Mouse (Mus musculus) mature B cell (primary cell): ENCODE measurements around the gene Foxi2.

Experiments
- in situ Hi-C: fragments of 300-500 bp; cut with MboI; formaldehyde crosslinking; loops from 2 replicates; pipeline ENCODE4 v1.14.3; 2019

Gene Foxi2

GRCm38 (mm10) chr7:135410237-135410965 is at the start of gene Foxi2:
Gene Foxi2 (plus strand): TSS chr7:135410308.
- in situ Hi-C loops = no loop called here

GRCm38 (mm10) chr7:135364606-135365005 is 45.5 kb upstream of the Foxi2 start:
- in situ Hi-C loops = no loop called here

GRCm38 (mm10) chr7:135376048-135376447 is 34.1 kb upstream of the Foxi2 start:
- in situ Hi-C loops = no loop called here

GRCm38 (mm10) chr7:135376932-135377331 is 33.2 kb upstream of the Foxi2 start:
- in situ Hi-C loops = no loop called here

GRCm38 (mm10) chr7:135378331-135378730 is 31.8 kb upstream of the Foxi2 start:
- in situ Hi-C loops = no loop called here

- in situ Hi-C loops = no loop called here
Observed at GRCm38 (mm10) chr7:135389039-135389438, 21.1 kb upstream of the Foxi2 start.

GRCm38 (mm10) chr7:135392949-135393542 is 17.1 kb upstream of the Foxi2 start:
- in situ Hi-C loops = no loop called here

- in situ Hi-C loops = no loop called here
Observed at GRCm38 (mm10) chr7:135394436-135394835, 15.7 kb upstream of the Foxi2 start.

GRCm38 (mm10) chr7:135395242-135395641 is 14.9 kb upstream of the Foxi2 start:
- in situ Hi-C loops = no loop called here

GRCm38 (mm10) chr7:135397096-135397495 is 13.0 kb upstream of the Foxi2 start:
- in situ Hi-C loops = no loop called here

- in situ Hi-C loops = no loop called here
Observed at GRCm38 (mm10) chr7:135397874-135398273, 12.2 kb upstream of the Foxi2 start.

GRCm38 (mm10) chr7:135403416-135403815 is 6.7 kb upstream of the Foxi2 start:
- in situ Hi-C loops = no loop called here

GRCm38 (mm10) chr7:135406761-135407160 is 3.3 kb upstream of the Foxi2 start:
- in situ Hi-C loops = no loop called here

- in situ Hi-C loops = no loop called here
Observed at GRCm38 (mm10) chr7:135408501-135408900, 1.6 kb upstream of the Foxi2 start.

GRCm38 (mm10) chr7:135412357-135412756 is 2.2 kb downstream of the Foxi2 start:
- in situ Hi-C loops = no loop called here

GRCm38 (mm10) chr7:135428840-135429239 is 18.7 kb downstream of the Foxi2 start:
- in situ Hi-C loops = no loop called here

- in situ Hi-C loops = no loop called here
Observed at GRCm38 (mm10) chr7:135430903-135431302, 20.8 kb downstream of the Foxi2 start.

GRCm38 (mm10) chr7:135443903-135444302 is 33.8 kb downstream of the Foxi2 start:
- in situ Hi-C loops = no loop called here

GRCm38 (mm10) chr7:135451340-135451739 is 41.2 kb downstream of the Foxi2 start:
- in situ Hi-C loops = no loop called here

- in situ Hi-C loops = no loop called here
Observed at GRCm38 (mm10) chr7:135452366-135452765, 42.3 kb downstream of the Foxi2 start.

GRCm38 (mm10) chr7:135453690-135454089 is 43.6 kb downstream of the Foxi2 start:
- in situ Hi-C loops = no loop called here
